Mouse (Mus musculus): ENCODE measurements around the gene Grb2. TPM values are rescaled to one million over a fixed set of nuclear protein-coding genes. Genes with fewer than 3 reads are reported as not detected.

Grb2 gene
- polyA plus RNA-seq, 1 experiment from 2014 or later = 113 TPM

DNA sequence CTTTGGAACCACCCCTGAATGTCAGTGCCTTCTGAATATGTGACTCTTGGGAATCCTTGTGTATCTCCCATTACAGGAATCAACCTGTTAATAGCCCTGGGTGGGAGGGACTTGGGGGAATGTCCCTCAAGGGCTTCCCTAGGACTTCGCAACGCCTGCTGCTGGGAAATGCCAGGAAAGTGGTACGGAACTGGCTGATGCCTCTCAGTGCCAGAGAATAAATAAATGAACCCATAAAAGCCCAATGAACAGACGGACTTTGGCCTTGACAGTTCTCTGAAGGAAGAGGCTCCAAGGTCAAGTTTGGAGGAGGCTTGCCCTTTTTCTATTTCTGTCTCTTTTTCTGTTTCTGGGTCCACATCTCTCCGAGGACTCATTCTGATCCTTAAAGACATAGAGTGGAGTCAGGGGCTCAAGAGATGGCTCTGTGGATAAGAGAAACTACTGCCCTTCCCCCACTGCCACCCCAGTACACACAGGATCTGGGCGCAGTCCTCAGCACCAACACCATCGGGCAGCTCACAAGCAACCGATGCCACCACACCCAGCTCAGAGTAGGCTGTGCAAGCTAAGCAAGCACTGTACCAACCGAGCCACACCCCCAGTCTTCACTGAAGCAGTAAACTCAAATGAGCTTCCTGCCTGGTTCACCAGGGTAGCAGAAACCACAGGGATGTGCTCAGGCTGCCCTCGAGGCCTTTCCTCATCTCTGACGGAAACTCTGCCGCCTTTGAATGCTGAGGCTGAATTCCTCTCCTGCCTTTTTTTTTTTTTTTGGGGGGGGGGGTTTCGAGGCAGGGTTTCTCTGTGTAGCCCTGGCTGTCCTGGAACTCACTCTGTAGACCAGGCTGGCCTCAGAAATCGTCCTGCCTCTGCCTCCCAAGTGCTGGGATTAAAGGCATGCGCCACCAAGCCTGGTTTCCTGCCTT is 8.3 kb upstream of the Grb2 start:
- Histone ChIP-seq H3K4me2 (ENCODE audit: low read length) (no peak overlapping the region), H3K27ac (ENCODE audit: low read depth, low read length) (no peak overlapping the region), H3K9ac (ENCODE audit: low read length) (no peak overlapping the region), H3K4me3 (ENCODE audit: low read depth, low read length) (no peak overlapping the region), H3K36me3 (ENCODE audit: control insufficient read depth, insufficient read depth, low read length) (no peaks in the 10 kb centered on the region), H3K9me3 (replicated peaks; ENCODE audit: control insufficient read depth, low read length) (no peaks in the 10 kb centered on the region), H3K27me3 (replicated peaks; ENCODE audit: control insufficient read depth, insufficient read depth, low read length) (no peaks in the 10 kb centered on the region), H3K4me1 (ENCODE audit: control insufficient read depth, insufficient read depth, low read length) (no peaks in the 10 kb centered on the region)
- ATAC-seq (no peak), DNase-seq (ENCODE audit: low spot score) (no peak)
- 78% methylated on average over 14 of the region's 15 CpGs for WGBS

DNA sequence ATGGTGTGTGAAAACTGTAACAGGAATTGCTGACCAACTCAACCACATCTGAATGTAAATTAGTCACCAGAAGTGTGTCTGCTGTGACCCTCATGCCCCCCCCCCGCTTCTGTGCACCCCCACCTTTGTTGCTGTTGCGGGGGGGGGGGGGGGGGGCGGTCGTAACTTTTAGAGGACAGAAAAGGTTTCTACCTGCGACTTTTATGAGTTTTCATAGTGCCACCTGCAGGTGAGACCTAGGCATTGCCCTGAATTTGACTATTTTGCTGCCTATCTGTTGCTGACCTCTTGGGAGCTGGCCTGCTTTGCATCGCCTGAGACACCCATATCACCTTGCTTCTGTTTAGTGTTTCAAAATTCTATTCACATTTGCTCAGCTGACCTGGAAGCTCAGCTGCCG is 6.1 kb upstream of the Grb2 start:
- no peak overlapping the region for H3K27ac ChIP-seq (ENCODE audit: low read depth, low read length)
- ATAC-seq (no peak), DNase-seq (ENCODE audit: low spot score) (peak; percentile 53)
- no peaks in the 10 kb centered on the region for H3K9me3 ChIP-seq (replicated peaks; ENCODE audit: control insufficient read depth, low read length)
- no peak overlapping the region for H3K4me3 ChIP-seq (ENCODE audit: low read depth, low read length)
- H3K9ac ChIP-seq (ENCODE audit: low read length) = no peak overlapping the region
- no peak overlapping the region for H3K4me2 ChIP-seq (ENCODE audit: low read length)
- no peaks in the 10 kb centered on the region for H3K36me3 ChIP-seq (ENCODE audit: control insufficient read depth, insufficient read depth, low read length)
- peaks cover 4% of the 10 kb centered on the region for H3K4me1 ChIP-seq (ENCODE audit: control insufficient read depth, insufficient read depth, low read length)
- 9% methylated on average over 7 of the region's 7 CpGs for WGBS
- no peaks in the 10 kb centered on the region for H3K27me3 ChIP-seq (replicated peaks; ENCODE audit: control insufficient read depth, insufficient read depth, low read length)

DNA sequence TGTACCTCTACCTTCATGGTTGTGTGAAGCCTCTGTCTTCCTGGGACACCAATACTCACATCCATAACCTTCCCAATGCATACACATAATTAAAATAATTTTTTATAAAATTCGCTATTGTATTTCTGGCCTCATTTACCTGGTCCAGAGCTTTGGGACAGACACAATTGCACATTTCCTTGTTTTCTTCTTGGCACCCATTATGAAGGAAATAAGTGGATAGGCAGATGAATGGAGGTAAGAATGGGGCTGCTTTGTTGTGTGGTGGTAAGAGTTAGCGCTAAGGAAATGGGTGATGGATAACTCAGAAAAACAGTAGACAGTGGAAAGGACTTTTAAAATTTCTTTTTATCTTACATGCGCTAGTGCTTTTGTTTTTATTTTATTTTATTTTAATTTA is 5.0 kb upstream of the Grb2 start:
- Histone ChIP-seq H3K9me3 (replicated peaks; ENCODE audit: control insufficient read depth, low read length) (no peaks in the 10 kb centered on the region), H3K4me3 (ENCODE audit: low read depth, low read length) (no peak overlapping the region), H3K4me1 (ENCODE audit: control insufficient read depth, insufficient read depth, low read length) (peaks cover 7% of the 10 kb centered on the region), H3K27me3 (replicated peaks; ENCODE audit: control insufficient read depth, insufficient read depth, low read length) (no peaks in the 10 kb centered on the region), H3K9ac (ENCODE audit: low read length) (no peak overlapping the region), H3K36me3 (ENCODE audit: control insufficient read depth, insufficient read depth, low read length) (no peaks in the 10 kb centered on the region), H3K4me2 (ENCODE audit: low read length) (no peak overlapping the region), H3K27ac (ENCODE audit: low read depth, low read length) (no peak overlapping the region)
- WGBS = 97% methylated on average over 3 of the region's 3 CpGs
- no peak for DNase-seq (ENCODE audit: low spot score)
- ATAC-seq = no peak

DNA sequence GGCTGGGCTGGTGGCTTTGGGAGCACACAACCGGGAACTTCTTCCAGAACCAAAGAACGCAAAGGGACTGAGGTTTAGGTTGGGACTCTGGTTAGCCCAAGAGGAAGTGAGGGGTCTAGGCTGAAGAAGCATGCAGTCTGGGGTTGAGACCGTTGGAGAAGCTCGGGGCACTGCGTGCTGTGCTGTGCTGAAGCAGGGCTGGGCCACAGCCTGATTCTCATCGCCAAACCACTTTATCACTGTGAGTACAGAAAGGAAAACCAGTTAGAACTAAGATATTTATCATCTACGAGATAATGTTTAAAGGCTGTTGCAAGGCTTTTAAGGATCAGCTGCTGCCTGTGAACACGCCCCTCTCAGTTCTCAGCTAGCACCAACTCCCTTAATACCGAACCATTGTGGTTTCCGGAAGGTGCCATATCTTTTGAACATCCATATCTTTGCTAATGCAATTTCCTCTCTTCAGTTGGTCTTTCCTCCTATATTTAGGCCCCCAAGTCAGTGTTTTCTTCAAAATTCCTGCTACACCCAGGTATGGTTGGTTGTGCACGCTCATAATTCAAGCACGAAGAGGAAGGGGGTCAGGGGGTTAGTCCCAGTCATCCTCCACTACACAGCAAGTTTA is 4.4 kb upstream of the Grb2 start:
- Histone ChIP-seq H3K9me3 (replicated peaks; ENCODE audit: control insufficient read depth, low read length) (no peaks in the 10 kb centered on the region), H3K4me1 (ENCODE audit: control insufficient read depth, insufficient read depth, low read length) (peaks cover 7% of the 10 kb centered on the region), H3K4me3 (ENCODE audit: low read depth, low read length) (no peak overlapping the region), H3K27ac (ENCODE audit: low read depth, low read length) (no peak overlapping the region), H3K4me2 (ENCODE audit: low read length) (no peak overlapping the region), H3K9ac (ENCODE audit: low read length) (no peak overlapping the region), H3K27me3 (replicated peaks; ENCODE audit: control insufficient read depth, insufficient read depth, low read length) (no peaks in the 10 kb centered on the region), H3K36me3 (ENCODE audit: control insufficient read depth, insufficient read depth, low read length) (no peaks in the 10 kb centered on the region)
- no peak for ATAC-seq
- 84% methylated on average over 12 of the region's 12 CpGs for WGBS
- no peak for DNase-seq (ENCODE audit: low spot score)

DNA sequence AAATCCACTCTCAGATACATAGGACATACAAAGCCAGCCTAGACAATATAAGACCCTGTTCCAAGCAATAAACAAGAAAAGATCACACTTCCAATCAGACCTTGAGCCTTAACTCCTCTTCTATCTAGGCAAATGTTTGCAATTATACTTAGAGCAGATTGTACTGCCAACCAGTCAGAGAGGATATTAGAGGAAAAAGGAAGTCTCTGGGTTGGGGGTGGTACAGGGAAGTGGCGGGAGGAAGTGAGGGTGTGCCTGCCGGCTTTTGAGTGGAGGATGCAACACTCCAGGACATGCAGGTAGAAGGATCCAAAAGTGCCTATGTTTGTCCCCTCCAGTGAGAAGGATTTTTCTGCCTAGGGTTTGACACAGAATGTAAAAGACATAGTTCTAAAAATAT is 3.9 kb upstream of the Grb2 start:
- Histone ChIP-seq H3K4me1 (ENCODE audit: control insufficient read depth, insufficient read depth, low read length) (peaks cover 8% of the 10 kb centered on the region), H3K9ac (ENCODE audit: low read length) (no peak overlapping the region), H3K9me3 (replicated peaks; ENCODE audit: control insufficient read depth, low read length) (no peaks in the 10 kb centered on the region), H3K27ac (ENCODE audit: low read depth, low read length) (no peak overlapping the region), H3K27me3 (replicated peaks; ENCODE audit: control insufficient read depth, insufficient read depth, low read length) (no peaks in the 10 kb centered on the region), H3K4me2 (ENCODE audit: low read length) (no peak overlapping the region), H3K4me3 (ENCODE audit: low read depth, low read length) (no peak overlapping the region), H3K36me3 (ENCODE audit: control insufficient read depth, insufficient read depth, low read length) (no peaks in the 10 kb centered on the region)
- 72% methylated on average over 2 of the region's 2 CpGs for WGBS
- no peak for ATAC-seq
- DNase-seq (ENCODE audit: low spot score) = no peak

DNA sequence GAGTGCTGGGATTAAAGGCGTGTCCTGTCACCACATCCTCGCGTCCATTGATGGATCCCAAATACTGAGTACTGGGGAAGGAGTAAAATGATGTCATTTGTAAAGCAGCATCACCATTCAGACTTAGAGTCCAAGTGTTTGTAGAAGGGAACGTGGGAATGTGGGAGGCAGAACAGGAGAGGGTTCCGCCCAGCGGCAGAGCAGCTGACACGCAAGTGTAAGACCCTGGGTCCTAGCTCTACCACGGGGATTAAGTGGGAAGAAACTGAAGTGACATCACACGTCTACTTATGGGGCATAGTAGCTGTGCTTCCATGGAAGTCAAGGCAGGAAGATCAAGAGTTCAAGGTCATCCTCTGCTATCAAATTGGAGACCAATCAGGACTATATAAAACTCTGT is 2.7 kb upstream of the Grb2 start:
- Histone ChIP-seq H3K27ac (ENCODE audit: low read depth, low read length) (no peak overlapping the region), H3K4me3 (ENCODE audit: low read depth, low read length) (no peak overlapping the region), H3K36me3 (ENCODE audit: control insufficient read depth, insufficient read depth, low read length) (no peaks in the 10 kb centered on the region), H3K4me1 (ENCODE audit: control insufficient read depth, insufficient read depth, low read length) (peaks cover 16% of the 10 kb centered on the region), H3K9me3 (replicated peaks; ENCODE audit: control insufficient read depth, low read length) (no peaks in the 10 kb centered on the region), H3K27me3 (replicated peaks; ENCODE audit: control insufficient read depth, insufficient read depth, low read length) (no peaks in the 10 kb centered on the region), H3K9ac (ENCODE audit: low read length) (no peak overlapping the region), H3K4me2 (ENCODE audit: low read length) (no peak overlapping the region)
- DNase-seq (ENCODE audit: low spot score) = no peak
- WGBS = 83% methylated on average over 9 of the region's 9 CpGs
- no peak for ATAC-seq

DNA sequence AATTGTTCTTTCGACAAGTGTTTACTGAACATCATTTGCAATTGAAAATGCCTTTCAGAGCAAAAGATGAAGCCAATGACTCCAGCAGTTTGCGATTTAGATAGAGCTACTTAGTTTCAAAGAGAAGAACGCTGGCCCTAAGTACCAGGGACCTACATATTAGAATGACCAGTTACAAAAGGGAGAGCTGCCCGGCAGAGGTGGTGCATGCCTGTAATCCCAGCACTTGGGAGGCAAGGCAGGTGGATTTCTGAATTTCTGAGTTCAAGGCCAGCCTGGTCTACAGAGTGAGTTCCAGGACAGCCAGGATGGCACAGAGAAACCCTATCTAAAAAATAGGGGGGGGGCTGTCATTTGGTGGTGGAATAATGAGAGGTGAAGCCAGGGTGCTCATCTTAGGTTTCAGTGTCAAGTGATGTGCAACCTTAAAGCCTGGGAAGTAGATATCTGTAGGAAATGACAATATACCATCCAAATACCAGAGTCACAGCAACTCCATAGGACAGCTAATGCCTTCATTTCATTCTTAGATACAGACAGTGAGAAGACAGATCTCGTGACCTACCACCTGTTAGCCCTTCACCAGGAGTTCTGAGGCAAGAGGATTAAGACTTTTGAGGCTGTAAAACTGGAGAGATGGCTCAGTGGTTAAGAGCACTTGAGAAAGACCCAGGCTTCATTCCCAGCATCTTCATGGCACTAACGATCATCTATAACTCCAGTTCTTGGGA is 1.6 kb upstream of the Grb2 start:
- Histone ChIP-seq H3K9me3 (replicated peaks; ENCODE audit: control insufficient read depth, low read length) (no peaks in the 10 kb centered on the region), H3K9ac (ENCODE audit: low read length) (peak overlapping the region; percentile 66), H3K4me1 (ENCODE audit: control insufficient read depth, insufficient read depth, low read length) (peaks cover 16% of the 10 kb centered on the region), H3K4me3 (ENCODE audit: low read depth, low read length) (peak overlapping the region; percentile 99), H3K27ac (ENCODE audit: low read depth, low read length) (peak overlapping the region; percentile 92; the same call in 1 of the 2 replicates), H3K4me2 (ENCODE audit: low read length) (peak overlapping the region; percentile 76), H3K36me3 (ENCODE audit: control insufficient read depth, insufficient read depth, low read length) (no peaks in the 10 kb centered on the region), H3K27me3 (replicated peaks; ENCODE audit: control insufficient read depth, insufficient read depth, low read length) (no peaks in the 10 kb centered on the region)
- WGBS = 40% methylated on average over 6 of the region's 6 CpGs
- DNase-seq (ENCODE audit: low spot score) (no peak), ATAC-seq (no peak)

DNA sequence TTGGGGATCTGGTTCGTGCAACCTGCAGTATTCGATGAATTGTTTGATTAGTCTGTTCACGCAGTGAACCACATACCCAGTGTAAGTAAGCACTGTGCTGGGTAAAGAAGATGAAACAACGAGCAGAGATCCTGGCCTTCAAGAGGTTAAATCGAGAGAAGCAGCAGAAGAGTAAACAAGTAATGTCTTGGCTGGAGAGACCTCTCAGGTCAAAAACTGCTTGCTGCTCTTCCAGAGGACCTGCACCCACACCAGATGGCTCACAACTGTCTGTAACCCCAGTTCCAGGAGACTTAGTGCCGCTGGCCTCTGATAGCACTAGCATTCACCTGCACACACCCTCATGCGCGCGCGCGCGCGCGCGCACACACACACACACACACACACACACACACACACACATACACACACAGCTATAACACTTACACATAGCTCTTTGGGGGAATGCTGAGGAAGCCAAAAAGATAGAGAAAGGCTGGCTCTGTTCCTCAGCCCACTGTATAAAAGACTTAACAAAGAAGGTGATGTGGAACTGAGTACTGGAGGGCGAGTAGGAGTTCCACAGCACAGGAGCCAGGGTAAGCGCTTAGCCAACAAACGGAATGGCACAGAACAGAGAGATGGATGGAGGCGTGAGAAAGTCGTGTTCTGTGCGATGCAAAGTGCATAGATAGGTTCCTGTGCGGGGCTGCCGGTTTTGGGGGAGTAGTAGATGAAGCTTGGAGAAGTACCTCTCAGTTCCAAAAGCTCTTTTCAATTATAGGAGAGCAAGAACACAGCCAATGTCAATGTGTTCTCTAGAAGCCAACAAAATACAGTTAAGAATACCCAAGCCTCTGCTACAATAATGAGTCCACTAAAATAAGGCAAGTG is 795 bp upstream of the Grb2 start:
- DNase-seq (ENCODE audit: low spot score) (peak; percentile 68), ATAC-seq (peak; percentile 74)
- H3K4me2 ChIP-seq (ENCODE audit: low read length) = peak overlapping the region; percentile 76
- H3K9ac ChIP-seq (ENCODE audit: low read length) = peak overlapping the region; percentile 66
- under 1% methylated on average over 23 of the region's 23 CpGs for WGBS
- H3K4me3 ChIP-seq (ENCODE audit: low read depth, low read length) = peak overlapping the region; percentile 99
- H3K36me3 ChIP-seq (ENCODE audit: control insufficient read depth, insufficient read depth, low read length) = no peaks in the 10 kb centered on the region
- no peaks in the 10 kb centered on the region for H3K9me3 ChIP-seq (replicated peaks; ENCODE audit: control insufficient read depth, low read length)
- peaks cover 16% of the 10 kb centered on the region for H3K4me1 ChIP-seq (ENCODE audit: control insufficient read depth, insufficient read depth, low read length)
- H3K27ac ChIP-seq (ENCODE audit: low read depth, low read length) = peak overlapping the region; percentile 92
- H3K27me3 ChIP-seq (replicated peaks; ENCODE audit: control insufficient read depth, insufficient read depth, low read length) = no peaks in the 10 kb centered on the region

All from forebrain, embryonic 14.5 days (tissue).